Mouse (Mus musculus) G1E (cell line): ENCODE results near the gene Cd28.

Source experiments
- CTCF ChIP-seq: IDR thresholded peaks from 2 replicates; pipeline ENCODE4 v1.5.1; 2012; ENCODE audit warnings: low read depth, low read length, inconsistent platforms, mixed read lengths
- GATA1 ChIP-seq: IDR thresholded peaks from 2 replicates; pipeline ENCODE4 v1.6.1; 2012; ENCODE audit warnings: borderline replicate concordance, low read length, inconsistent platforms, mixed read lengths
- GATA2 ChIP-seq: IDR thresholded peaks from 2 replicates; pipeline ENCODE4 v1.6.1; 2012; ENCODE audit warnings: low read depth, low read length, inconsistent platforms, borderline replicate concordance
- POLR2AphosphoS5 ChIP-seq: IDR thresholded peaks from 2 replicates; pipeline ENCODE4 v1.6.1; 2012; ENCODE audit warnings: low read depth, low read length, inconsistent platforms; ENCODE audit not compliant: insufficient replicate concordance
- TAL1 ChIP-seq: conservative IDR thresholded peaks from 2 replicates; pipeline ENCODE4 v1.6.1; 2012; ENCODE audit warnings: low read depth, low read length, inconsistent platforms, mixed read lengths

DNA sequence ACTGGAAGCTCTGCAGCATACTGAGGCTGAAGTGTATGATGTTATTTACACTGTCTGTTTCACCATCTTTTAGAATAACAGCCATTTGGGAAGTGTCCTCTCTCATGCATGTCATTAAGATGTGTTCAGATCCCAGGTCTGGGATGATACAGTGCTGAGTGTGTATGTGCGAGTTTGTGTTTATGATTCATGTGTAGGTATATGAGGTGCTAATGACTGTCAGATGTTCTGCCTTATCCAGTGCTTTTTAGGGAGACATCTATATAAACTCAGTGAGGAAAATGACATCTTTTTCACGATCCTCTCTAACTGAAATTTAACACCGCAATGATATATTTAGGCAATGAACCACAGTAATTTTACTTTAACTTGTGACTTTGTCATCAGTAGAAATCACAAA is 7.0 kb downstream of the Cd28 start:
- TF ChIP-seq CTCF (no peak), TAL1 (no peak), GATA2 (no peak), GATA1 (no peak), POLR2AphosphoS5 (no peak)
